Mouse (Mus musculus) embryonic facial prominence, embryonic 10.5 days (tissue): ENCODE data around the gene Cacng3. TPM values are rescaled to one million over a fixed set of nuclear protein-coding genes. Genes with fewer than 3 reads are reported as not detected.

Experiments
- DNase-seq: peaks from one replicate; pipeline ENCODE4 v3.0.0-alpha.2; 2017; ENCODE audit warnings: low spot score
- H3K27ac ChIP-seq: fragments of 300-500 bp; sonication (generic); replicated peaks from 2 replicates; pipeline ENCODE4 v1.5.1; 2016; ENCODE audit warnings: mild to moderate bottlenecking
- H3K27me3 ChIP-seq: fragments of 300-500 bp; sonication (generic); replicated peaks from 2 replicates; pipeline ENCODE4 v1.6.1; 2016; ENCODE audit warnings: low read depth, mild to moderate bottlenecking; ENCODE audit not compliant: poor library complexity, severe bottlenecking
- H3K36me3 ChIP-seq: fragments of 300-500 bp; sonication (generic); replicated peaks from 2 replicates; pipeline ENCODE4 v1.6.1; 2016; ENCODE audit warnings: mild to moderate bottlenecking, moderate library complexity
- H3K4me1 ChIP-seq: fragments of 300-500 bp; sonication (generic); 2 replicates; pipeline ENCODE4 v1.6.1; 2016
- H3K4me3 ChIP-seq: fragments of 300-500 bp; sonication (generic); 2 replicates; pipeline ENCODE4 v1.5.1; 2016; ENCODE audit warnings: mild to moderate bottlenecking, moderate library complexity
- H3K9me3 ChIP-seq: fragments of 300-500 bp; sonication (generic); 2 replicates; pipeline ENCODE4 v1.6.1; 2016; ENCODE audit warnings: mild to moderate bottlenecking
- whole genome bisulfite sequencing: fragments of 180-500 bp; shearing (Covaris S2); methylation state at CpG from one replicate; pipeline ENCODE4 v1.1.7; 2016; 5-methylcytosine and 5-hydroxymethylcytosine counted together
- polyA plus RNA-seq: library from polyadenylated mRNA; unstranded; fragments of >200 nt; fragmentation: Nextera tagmentation; extraction: Ambion mirVana; gene quantifications from 2 replicates; pipeline ENCODE4 v1.2.1, GENCODE M21; 2016

Cacng3 gene
- polyA plus RNA-seq, 1 experiment from 2014 or later: 0.06 TPM

- H3K27me3 ChIP-seq: peaks cover 9% of the 10 kb centered on the region; the same call in 1 of the 2 replicates
- H3K4me3 ChIP-seq: no peak overlapping the region
- 80% methylated on average over 7 of the region's 7 CpGs for WGBS
- no peak for DNase-seq
- H3K4me1 ChIP-seq: peaks cover 1% of the 10 kb centered on the region; the same call in 1 of the 2 replicates
- H3K27ac ChIP-seq: no peak overlapping the region
- H3K36me3 ChIP-seq: no peaks in the 10 kb centered on the region
- no peaks in the 10 kb centered on the region for H3K9me3 ChIP-seq
Measured at GRCm38 (mm10) chr7:122665311-122666049, 4.8 kb upstream of the Cacng3 start.

DNA sequence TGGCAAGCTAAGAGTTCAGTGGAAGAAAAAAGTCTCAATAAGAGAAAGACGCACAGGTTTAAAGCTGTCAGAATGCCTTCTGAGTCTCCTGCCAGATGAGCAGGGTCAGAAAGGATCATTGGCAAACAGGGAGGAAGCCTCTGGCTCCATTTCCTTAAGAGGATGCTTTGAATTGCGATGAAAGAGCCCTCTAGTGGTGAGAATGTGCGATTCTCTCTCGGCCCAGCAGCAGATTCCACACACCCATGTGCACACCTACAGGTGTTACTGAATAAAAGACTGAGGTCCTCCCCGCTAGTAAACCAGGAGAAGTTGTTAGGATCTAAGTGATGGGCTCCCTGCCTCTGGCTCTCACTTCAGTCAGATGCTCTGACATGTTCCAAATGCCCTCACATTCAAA, 2.4 kb upstream of the Cacng3 start:
- 29% methylated on average over 5 of the region's 5 CpGs for WGBS

GRCm38 (mm10) chr7:122670873-122671641, 765 bp downstream of the Cacng3 start:
- Histone ChIP-seq H3K4me3 (peak overlapping the region; percentile 34; the same call in 1 of the 2 replicates), H3K27ac (no peak overlapping the region), H3K4me1 (peaks cover 9% of the 10 kb centered on the region; the same call in 1 of the 2 replicates), H3K36me3 (no peaks in the 10 kb centered on the region), H3K27me3 (peaks cover 27% of the 10 kb centered on the region), H3K9me3 (no peaks in the 10 kb centered on the region)
- DNase-seq: peak; percentile 96
- 8% methylated on average over 45 of the region's 45 CpGs for WGBS

More for the DNA sequence above, 2.4 kb upstream of the Cacng3 start:
- Histone ChIP-seq H3K9me3 (no peaks in the 10 kb centered on the region), H3K4me3 (no peak overlapping the region), H3K27ac (no peak overlapping the region), H3K27me3 (peaks cover 27% of the 10 kb centered on the region), H3K4me1 (peaks cover 9% of the 10 kb centered on the region; the same call in 1 of the 2 replicates), H3K36me3 (no peaks in the 10 kb centered on the region)
- DNase-seq: peak; percentile 33

DNA sequence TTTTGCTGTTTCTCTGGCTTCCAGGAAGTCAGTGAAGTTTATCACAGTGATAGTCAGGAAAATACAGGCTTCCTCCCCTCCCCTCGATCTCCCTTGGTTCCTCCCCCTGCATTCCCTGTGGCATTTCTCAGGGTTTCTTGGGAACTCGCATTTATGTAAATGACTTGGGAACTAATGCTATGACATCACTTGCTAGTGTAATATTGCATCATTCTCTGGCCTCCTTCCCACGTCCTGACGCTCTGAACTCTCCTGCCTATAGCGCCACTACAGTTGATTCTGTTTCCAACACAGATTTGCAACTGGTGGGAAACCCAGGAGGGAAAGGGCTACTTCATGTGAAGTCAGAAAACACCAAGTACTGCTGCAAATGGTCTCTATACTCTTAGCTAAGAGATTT, 2.7 kb downstream of the Cacng3 start:
- H3K27me3 ChIP-seq: peaks cover 27% of the 10 kb centered on the region
- H3K27ac ChIP-seq: no peak overlapping the region
- WGBS: 60% methylated on average over 5 of the region's 5 CpGs

GRCm38 (mm10) chr7:122675207-122675606, 4.9 kb downstream of the Cacng3 start:
- no peak overlapping the region for H3K4me3 ChIP-seq
- no peak overlapping the region for H3K27ac ChIP-seq
- H3K27me3 ChIP-seq: peaks cover 20% of the 10 kb centered on the region
- peaks cover 9% of the 10 kb centered on the region; the same call in 1 of the 2 replicates for H3K4me1 ChIP-seq
- 86% methylated on average over 7 of the region's 7 CpGs for WGBS
- DNase-seq: no peak
- H3K36me3 ChIP-seq: no peaks in the 10 kb centered on the region
- no peaks in the 10 kb centered on the region for H3K9me3 ChIP-seq

More for the DNA sequence above, 2.7 kb downstream of the Cacng3 start:
- Histone ChIP-seq H3K36me3 (no peaks in the 10 kb centered on the region), H3K4me1 (peaks cover 9% of the 10 kb centered on the region; the same call in 1 of the 2 replicates), H3K9me3 (no peaks in the 10 kb centered on the region), H3K4me3 (no peak overlapping the region)
- DNase-seq: no peak

- no peak overlapping the region for H3K4me3 ChIP-seq
- no peaks in the 10 kb centered on the region for H3K36me3 ChIP-seq
- whole genome bisulfite sequencing: 83% methylated on average over 5 of the region's 5 CpGs
- DNase-seq: no peak
- no peaks in the 10 kb centered on the region for H3K27me3 ChIP-seq
- no peaks in the 10 kb centered on the region for H3K9me3 ChIP-seq
- H3K4me1 ChIP-seq: peaks cover 2% of the 10 kb centered on the region; the same call in 1 of the 2 replicates
- no peak overlapping the region for H3K27ac ChIP-seq
Measured at GRCm38 (mm10) chr7:122701751-122702150, 31.5 kb downstream of the Cacng3 start.

- no peak overlapping the region for H3K4me3 ChIP-seq
- H3K9me3 ChIP-seq: no peaks in the 10 kb centered on the region
- DNase-seq: no peak
- H3K27ac ChIP-seq: no peak overlapping the region
- H3K4me1 ChIP-seq: peaks cover 5% of the 10 kb centered on the region; the same call in 1 of the 2 replicates
- 84% methylated on average over 4 of the region's 4 CpGs for WGBS
- no peaks in the 10 kb centered on the region for H3K36me3 ChIP-seq
- H3K27me3 ChIP-seq: no peaks in the 10 kb centered on the region
Measured at GRCm38 (mm10) chr7:122702443-122702842, 32.2 kb downstream of the Cacng3 start.

DNA sequence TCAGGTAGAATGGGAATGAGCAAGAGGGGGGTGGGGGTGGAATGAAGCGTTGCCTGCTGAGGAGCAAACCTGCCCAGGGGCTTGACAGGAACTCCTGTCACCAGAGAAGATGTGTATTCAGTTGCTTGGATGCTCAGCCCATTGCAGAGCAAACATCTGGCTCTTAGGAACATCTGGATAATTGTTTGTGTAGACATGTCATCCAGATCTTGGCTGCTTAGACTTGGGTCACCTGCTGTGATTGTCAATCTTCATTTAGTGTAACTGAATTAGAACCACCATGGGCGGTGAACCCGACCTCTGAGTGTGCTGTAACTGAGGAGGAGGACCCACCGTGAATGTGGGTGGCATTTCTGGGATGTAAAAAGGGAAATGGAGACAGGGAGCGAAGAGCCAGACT, 36.4 kb downstream of the Cacng3 start:
- Histone ChIP-seq H3K27me3 (no peaks in the 10 kb centered on the region), H3K4me1 (peaks cover 5% of the 10 kb centered on the region; the same call in 1 of the 2 replicates), H3K27ac (no peak overlapping the region), H3K4me3 (no peak overlapping the region), H3K9me3 (no peaks in the 10 kb centered on the region), H3K36me3 (no peaks in the 10 kb centered on the region)
- DNase-seq: no peak
- 44% methylated on average over 5 of the region's 5 CpGs for WGBS

DNA sequence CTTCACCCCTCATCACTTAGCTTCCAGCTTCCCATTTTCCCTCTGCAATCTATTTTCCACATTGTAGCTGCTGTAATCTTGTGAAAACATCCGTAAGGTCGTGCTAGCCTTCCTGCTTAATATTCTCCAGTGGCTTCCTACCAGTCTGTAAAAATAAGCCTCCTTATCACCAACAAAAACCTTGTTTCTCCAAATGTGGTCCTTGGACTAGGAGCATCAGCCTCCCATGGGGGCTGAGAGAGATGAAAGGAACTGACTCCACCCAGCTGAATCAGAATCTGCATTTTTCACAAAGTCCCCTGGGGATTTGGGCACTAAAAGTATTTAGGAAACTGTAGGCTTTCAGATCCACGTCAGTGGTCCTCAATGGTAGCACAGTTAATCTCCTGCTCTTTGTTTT, 46.0 kb downstream of the Cacng3 start:
- no peak overlapping the region for H3K4me3 ChIP-seq
- 54% methylated on average over 3 of the region's 3 CpGs for WGBS

GRCm38 (mm10) chr7:122718540-122718939, 48.2 kb downstream of the Cacng3 start:
- H3K36me3 ChIP-seq: no peaks in the 10 kb centered on the region
- no peaks in the 10 kb centered on the region for H3K4me1 ChIP-seq
- no peaks in the 10 kb centered on the region for H3K27me3 ChIP-seq
- DNase-seq: no peak
- 91% methylated on average over 4 of the region's 4 CpGs for WGBS
- H3K9me3 ChIP-seq: no peaks in the 10 kb centered on the region
- H3K4me3 ChIP-seq: no peak overlapping the region
- no peak overlapping the region for H3K27ac ChIP-seq

More for the DNA sequence above, 46.0 kb downstream of the Cacng3 start:
- no peak for DNase-seq
- Histone ChIP-seq H3K9me3 (no peaks in the 10 kb centered on the region), H3K27me3 (no peaks in the 10 kb centered on the region), H3K27ac (no peak overlapping the region), H3K36me3 (no peaks in the 10 kb centered on the region), H3K4me1 (no peaks in the 10 kb centered on the region)

- no peaks in the 10 kb centered on the region for H3K4me1 ChIP-seq
- H3K27ac ChIP-seq: no peak overlapping the region
- H3K4me3 ChIP-seq: no peak overlapping the region
- H3K9me3 ChIP-seq: no peaks in the 10 kb centered on the region
- WGBS: 54% methylated on average over 5 of the region's 5 CpGs
- no peaks in the 10 kb centered on the region for H3K36me3 ChIP-seq
- H3K27me3 ChIP-seq: no peaks in the 10 kb centered on the region
- DNase-seq: no peak
Measured at GRCm38 (mm10) chr7:122723358-122723876, 53.1 kb downstream of the Cacng3 start.

DNA sequence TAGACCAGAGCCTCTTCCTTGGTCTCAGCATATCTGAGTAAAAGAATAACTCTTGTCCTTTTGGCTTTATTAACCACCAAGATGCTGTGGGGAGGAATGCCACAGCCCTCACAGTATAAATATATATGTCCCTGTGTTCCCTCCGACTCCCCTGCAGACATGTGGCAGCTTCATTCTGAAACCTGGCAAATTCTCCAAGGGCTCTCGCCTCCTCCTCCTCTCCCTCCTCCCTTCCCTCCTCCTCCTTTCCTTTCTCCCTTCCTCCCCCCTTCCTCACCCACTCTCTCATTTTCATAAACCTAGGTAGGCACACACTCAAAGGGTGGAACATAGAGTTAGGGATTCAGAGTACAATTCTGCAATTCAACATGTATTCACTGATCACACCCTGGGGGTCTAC, 56.1 kb downstream of the Cacng3 start:
- Histone ChIP-seq H3K4me1 (0 out of 2 replicates have a peak, but pooled peaks cover 4% of the 10 kb centered on the region), H3K27ac (no peak overlapping the region), H3K27me3 (no peaks in the 10 kb centered on the region), H3K4me3 (no peak overlapping the region), H3K9me3 (no peaks in the 10 kb centered on the region), H3K36me3 (no peaks in the 10 kb centered on the region)
- 82% methylated on average over 2 of the region's 2 CpGs for WGBS
- DNase-seq: no peak
